Mouse (Mus musculus) stomach, postnatal 0 days (tissue): ENCODE data around the gene Pcsk1.

Source experiments
- CTCF ChIP-seq: IDR thresholded peaks from 2 replicates; pipeline ENCODE4 v1.5.1; 2016; ENCODE audit warnings: antibody characterized with exemption, low read depth, mild to moderate bottlenecking, moderate library complexity
- EP300 ChIP-seq: optimal IDR thresholded peaks from 2 replicates; pipeline ENCODE3; 2016; ENCODE audit warnings: antibody characterized with exemption

DNA sequence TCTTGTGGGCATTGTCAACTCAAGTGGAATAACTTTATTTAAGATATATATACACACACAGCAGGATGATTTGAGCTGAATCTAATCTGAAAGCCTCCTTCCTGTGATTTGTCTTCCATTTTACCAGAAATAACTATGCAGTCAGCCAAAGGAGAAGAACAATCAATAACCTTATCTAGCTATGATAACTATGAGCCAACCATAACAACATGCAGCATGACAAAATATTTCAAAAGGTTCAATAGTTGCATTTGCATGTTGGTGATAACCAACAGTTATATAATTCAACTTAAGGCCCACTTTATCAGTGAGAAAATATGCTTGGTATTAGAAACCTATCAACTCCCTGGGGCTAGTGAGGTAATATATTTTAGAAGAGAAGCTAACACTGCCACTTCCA, 30.8 kb upstream of the Pcsk1 start:
- TF ChIP-seq EP300 (no peak), CTCF (no peak)
